Mouse (Mus musculus): ENCODE measurements around the gene Rmdn2. TPM values are rescaled to one million over a fixed set of nuclear protein-coding genes. Genes with fewer than 3 reads are reported as not detected.

Rmdn2 gene
- polyA plus RNA-seq, 1 experiment from 2014 or later = 31.4 TPM

DNA sequence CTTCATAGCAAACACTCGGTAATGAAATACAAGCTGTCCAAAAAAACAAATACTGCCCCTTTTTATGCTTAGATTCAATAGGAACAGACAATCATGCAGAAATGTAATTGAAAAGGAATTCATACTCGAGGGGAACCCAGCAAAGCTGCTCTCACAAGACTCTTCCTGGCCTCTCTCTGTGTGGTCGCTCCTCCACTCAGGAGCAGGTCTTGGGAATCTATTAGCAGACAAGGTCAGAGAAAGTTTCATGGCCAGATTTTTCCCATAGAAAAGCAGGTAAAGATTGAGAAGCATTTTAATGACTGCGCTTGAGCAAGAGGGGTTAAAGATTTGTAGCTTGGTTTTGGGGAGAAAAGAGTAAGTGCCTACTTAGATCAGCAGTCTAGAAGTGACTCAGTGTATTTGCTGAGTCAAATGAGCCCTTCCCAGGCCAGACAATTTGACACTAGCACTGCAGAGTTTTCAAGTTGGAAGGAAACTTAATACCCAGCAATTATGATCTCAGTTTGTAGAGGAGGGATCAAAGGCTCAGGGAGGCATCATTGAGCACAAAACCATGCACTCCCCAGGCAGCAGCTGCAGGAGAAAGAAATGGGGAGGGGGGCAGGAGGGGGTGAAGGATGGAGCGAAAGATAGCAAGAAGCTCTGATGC, 127.3 kb downstream of the Rmdn2 start:
- H3K4me1 ChIP-seq (replicated peaks; ENCODE audit: control insufficient read depth, insufficient read depth, low read length) = peaks cover 3% of the 10 kb centered on the region; the same call in 1 of the 2 replicates
- H3K4me2 ChIP-seq (ENCODE audit: low read depth, low read length) = no peak overlapping the region
- H3K9ac ChIP-seq (ENCODE audit: low read length) = no peak overlapping the region
- H3K27ac ChIP-seq (ENCODE audit: low read length) = no peak overlapping the region
- 46% methylated on average over 5 of the region's 5 CpGs for WGBS
- no peak for ATAC-seq (ENCODE audit: low read depth)
- H3K27me3 ChIP-seq (ENCODE audit: control insufficient read depth, insufficient read depth, low read depth, low read length) = no peaks in the 10 kb centered on the region
- H3K4me3 ChIP-seq (ENCODE audit: low read length) = no peak overlapping the region
- H3K9me3 ChIP-seq (ENCODE audit: control insufficient read depth, low read length) = no peaks in the 10 kb centered on the region
- H3K36me3 ChIP-seq (ENCODE audit: control insufficient read depth, insufficient read depth, low read length) = no peaks in the 10 kb centered on the region

- H3K36me3 ChIP-seq (ENCODE audit: control insufficient read depth, insufficient read depth, low read length) = no peaks in the 10 kb centered on the region
- WGBS = 67% methylated on average over 5 of the region's 5 CpGs
- H3K27me3 ChIP-seq (ENCODE audit: control insufficient read depth, insufficient read depth, low read depth, low read length) = no peaks in the 10 kb centered on the region
- H3K4me1 ChIP-seq (replicated peaks; ENCODE audit: control insufficient read depth, insufficient read depth, low read length) = peaks cover 7% of the 10 kb centered on the region
- no peak overlapping the region for H3K9ac ChIP-seq (ENCODE audit: low read length)
- no peak overlapping the region for H3K4me3 ChIP-seq (ENCODE audit: low read length)
- ATAC-seq (ENCODE audit: low read depth) = no peak
- H3K9me3 ChIP-seq (ENCODE audit: control insufficient read depth, low read length) = no peaks in the 10 kb centered on the region
- H3K4me2 ChIP-seq (ENCODE audit: low read depth, low read length) = no peak overlapping the region
- no peak overlapping the region for H3K27ac ChIP-seq (ENCODE audit: low read length)
These were observed 131.0 kb downstream of the Rmdn2 start for GRCm38 (mm10) chr17:79742635-79743034.

Other genes starting within 250 kb of the Rmdn2 start
- 5.1 and 5.3 TPM in 2 replicates for gene Cyp1b1, start 103.2 kb downstream of the Rmdn2 start, polyA plus RNA-seq (2015; fragmentation: Nextera tagmentation; extraction: Ambion mirVana)

Measured in lung, embryonic 16.5 days (tissue).